Mouse (Mus musculus) gastrocnemius, postnatal 14 days (tissue): ENCODE measurements around the gene Des. TPM values are rescaled to one million over a fixed set of nuclear protein-coding genes. Genes with fewer than 3 reads are reported as not detected.

Experiments used
- DNase-seq: peaks from one replicate; pipeline ENCODE4 v3.0.0; 2021; ENCODE audit warnings: mixed read lengths
- intact Hi-C: fragments of 180-260 bp; cut with DNase I; formaldehyde crosslinking; loops from one replicate; pipeline ENCODE4 v1.15.1; 2025; ENCODE audit warnings: low total_unique reads
- total RNA-seq, 2 experiments: library from RNA; stranded (reverse); gene quantifications; 2 replicates each; pipeline ENCODE4 v1.2.3; 2021

Des gene
- total RNA-seq, 2 experiments from 2014 or later: 1,553 to 1,562 TPM

DNA sequence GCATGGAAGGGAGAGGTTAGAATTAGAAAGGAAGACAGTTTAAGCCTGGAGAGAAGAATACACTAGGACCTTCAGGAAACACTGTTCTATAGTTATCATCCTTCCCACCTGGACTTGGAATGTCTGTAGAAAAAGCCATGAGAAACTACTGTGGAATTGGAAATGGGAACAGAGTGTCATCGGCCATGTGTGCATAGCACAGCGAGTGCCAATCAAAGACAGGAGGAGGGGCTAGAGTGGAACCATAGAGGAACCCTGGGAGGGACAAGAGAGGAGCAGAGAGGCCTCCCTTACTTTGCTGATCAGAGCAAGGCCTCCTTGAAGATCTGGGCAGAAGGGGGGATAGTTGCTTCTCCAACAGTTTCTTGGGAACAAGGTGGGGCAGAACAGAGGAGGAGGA is 19.1 kb downstream of the Des start:
- intact Hi-C loops: no loop called here
- no peak for DNase-seq

DNA sequence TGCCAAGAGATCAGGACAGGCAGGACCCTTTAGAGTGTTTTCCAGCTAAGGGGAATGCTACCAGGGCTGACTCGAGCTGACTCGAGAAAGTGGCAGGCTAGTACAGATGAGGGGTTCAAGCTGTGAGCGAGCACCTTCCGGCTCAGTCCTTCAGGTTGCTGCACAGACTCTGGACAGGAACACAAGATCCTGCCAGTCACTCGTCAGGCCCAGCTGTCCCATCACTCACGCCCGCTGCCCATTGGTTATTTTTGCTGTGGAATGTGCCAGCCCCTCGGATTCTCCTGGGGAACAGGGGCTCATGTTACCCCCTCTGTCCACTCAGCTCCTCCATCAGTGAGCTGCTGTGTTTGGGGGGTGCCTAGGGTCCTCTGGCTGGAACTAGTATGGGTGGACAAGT is 19.8 kb downstream of the Des start:
- DNase-seq: peak; percentile 68
- intact Hi-C loops: no loop called here

DNA sequence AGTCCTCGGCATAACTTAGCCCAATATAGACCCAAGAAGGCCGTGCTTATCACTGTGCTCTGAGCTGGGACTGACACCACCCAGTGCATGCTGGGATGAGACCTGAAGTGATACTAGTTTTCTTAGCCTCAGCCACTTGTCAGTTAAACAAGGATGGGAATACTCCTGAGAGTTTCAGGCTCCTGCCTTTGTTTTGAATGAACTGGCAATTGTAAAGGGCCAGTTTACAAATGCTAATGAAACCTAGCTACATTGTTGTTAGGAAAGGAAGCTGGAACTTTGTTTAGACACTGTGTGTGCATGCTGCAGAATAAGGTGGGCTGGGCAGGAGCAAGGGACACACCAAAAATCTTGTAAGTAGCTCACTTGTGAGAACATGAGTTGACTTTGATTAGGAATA is 20.8 kb downstream of the Des start:
- intact Hi-C loops: no loop called here
- no peak for DNase-seq

DNA sequence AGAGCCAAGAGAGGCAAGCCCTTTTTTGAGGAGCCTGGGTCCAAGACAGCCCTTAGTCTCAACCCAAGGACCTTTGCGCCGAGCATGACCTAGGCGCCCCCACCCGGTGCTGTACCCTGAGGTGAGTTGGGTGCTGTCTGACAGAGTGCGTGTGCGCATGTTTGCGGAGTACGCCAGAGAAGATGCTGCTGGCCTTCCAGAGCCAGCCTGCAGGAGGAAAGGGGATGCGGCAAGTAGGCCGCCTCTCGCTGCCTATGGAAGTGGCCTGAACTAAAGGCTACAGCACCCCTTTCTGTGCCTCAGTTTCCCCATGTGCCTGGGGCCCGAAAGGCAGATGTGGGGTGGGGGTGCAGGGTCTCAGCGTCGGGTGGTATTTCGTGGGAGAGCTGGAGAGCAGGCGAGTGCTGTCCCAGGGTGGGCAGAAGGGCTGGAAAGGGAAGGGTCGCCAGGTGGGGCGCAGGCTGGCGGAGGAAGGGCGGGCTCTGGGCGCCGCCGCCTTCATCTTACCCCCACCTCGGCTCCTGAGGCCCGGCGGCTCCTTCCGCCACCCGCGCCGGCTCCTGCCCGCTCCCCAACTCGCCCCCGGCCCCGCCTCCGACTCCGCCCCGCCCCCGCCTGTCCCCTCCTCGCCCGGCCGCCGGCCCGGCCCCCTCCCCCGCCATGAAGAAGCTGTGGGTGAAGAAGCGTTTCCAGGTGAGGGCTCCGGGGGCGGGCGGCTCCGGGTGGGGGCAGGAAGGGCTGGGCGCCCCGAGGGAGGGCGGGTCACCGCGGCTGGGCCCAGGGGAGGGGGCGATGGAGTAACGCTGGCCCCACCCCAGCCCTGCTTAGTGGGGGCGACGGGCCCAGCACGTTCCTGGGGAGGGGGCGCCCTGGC is 21.6 kb downstream of the Des start:
- intact Hi-C loops: no loop called here
- DNase-seq: no peak

DNA sequence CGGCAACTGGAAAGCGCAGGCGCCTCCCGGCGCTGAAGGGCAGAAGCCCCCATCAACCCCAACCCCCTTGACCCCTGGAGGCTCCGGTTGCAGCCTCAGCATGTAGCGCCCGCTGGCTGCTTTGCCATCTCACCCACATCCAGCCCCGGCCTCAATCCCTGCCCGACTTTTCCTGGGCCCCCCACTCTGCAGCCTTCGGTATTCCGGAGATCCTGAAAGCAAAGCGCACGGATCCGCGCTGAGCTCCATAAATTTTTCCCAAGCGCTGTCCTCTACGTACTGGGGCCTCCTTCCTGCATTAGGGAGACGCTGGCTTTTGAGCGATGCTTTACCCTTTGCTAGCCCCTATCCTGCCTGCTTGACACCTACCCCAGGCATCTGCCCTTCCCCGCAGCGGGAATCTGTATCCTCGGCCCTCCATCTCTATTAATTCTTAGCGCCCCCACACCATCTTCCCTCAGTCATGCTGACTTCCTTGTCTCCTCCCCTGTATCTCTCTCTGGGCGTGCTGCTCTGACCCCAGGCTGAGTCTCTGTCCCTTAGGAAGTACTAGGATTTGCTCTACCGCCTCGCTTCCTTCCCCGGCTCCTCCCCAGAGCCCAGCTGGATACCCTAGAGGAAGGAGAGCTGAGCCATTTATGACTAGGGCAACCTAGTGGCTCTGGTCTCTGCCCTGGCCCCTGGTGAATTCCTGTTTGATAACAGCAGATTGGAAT is 22.4 kb downstream of the Des start:
- DNase-seq: no peak
- intact Hi-C loops: no loop called here

DNA sequence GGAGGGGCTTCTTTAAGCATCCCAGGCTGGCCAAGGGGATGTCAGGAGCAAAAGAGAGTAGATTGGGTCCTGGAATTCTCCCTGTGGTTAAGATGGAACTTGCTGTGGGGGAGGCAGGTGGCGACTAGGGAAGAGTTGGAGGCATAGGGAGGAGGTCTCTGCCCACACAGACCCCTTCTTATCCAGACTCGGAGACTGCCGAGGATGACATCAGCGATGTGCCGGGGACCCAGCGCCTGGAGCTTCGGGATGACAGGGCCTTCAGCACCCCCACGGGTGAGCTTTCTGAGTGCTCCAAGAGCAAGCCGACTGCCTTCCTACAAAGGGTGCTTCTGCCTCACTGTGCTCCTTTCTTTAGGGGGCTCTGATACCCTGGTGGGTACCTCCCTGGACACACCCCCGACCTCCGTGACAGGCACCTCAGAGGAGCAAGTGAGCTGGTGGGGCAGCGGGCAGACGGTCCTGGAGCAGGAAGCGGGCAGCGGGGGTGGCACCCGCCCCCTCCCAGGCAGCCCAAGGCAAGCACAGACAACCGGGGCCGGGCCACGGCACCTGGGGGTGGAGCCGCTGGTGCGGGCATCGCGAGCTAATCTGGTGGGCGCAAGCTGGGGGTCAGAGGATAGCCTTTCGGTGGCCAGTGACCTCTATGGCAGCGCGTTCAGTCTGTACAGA is 24.5 kb downstream of the Des start:
- no peak for DNase-seq
- intact Hi-C loops: no loop called here

DNA sequence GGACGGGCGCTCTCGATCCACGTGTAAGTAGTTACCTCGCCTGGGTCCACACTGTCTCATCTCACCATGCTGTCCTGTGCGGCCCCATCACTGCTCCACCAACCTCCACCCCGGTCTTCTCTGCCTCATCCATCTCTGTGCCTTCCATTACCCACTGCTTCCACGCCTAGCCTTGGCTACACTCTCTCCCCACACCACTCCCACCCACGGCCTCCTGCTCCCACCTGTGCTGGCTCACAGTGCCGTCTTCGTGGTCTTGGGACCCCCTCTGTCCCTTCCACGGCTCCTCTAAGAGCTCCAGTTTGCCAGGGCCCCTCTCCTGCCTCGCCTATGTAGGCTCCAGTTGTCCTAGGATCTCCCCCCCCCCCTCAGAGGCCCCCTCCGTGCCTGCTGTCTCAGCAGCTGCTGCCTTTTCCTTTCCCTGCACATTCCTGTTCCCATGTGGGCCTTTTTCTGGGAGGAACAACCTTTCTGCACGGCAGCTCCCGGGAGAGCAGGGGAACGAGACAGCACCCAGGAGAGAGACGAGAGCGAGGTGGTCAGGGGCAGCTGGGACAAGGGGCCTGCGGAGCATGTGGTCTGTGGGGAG is 25.1 kb downstream of the Des start:
- intact Hi-C loops: no loop called here
- DNase-seq: no peak

DNA sequence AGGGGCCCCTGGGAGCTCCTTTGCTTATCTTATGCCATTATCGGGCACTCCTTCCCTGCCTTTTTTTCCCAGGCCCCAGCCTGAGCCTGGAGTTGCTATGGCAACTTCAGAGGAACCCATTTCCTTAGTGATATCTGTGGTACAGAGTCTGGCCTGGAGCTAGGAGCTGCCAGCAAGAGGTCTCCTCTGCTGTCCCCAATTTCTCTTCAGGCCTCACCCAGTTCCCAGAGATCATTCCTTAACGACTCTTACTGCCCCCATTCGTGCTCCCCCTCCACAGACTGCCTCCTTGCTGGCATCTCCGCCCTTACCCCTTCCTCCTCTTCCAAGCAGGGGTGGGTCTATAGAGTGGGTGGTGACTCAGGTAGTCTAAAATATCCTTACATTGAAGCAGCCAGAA is 26.0 kb downstream of the Des start:
- DNase-seq: no peak
- intact Hi-C loops: no loop called here

DNA sequence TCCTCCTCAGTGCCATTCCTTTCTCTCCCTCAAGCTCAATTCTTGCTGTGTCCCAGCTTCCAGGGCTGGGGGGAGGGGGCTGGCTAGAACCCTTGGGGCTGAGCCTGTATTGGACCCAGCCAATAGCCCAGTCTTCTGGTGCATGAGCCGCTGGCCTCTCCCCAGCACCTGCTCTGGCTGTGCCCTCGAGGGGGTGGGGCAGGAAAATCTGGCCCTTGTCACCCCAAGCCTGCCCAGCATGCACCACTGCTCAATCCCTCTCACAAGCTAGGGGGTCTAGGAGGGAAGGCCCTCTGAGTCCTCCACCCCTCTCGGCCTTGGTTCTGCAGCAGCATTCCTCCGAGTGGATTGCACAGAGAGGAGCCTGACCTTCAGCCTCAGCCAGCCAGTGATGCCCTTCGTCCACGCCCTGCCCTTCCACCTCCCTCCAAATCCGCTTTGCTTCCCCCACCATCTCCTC is 27.4 kb downstream of the Des start:
- intact Hi-C loops: no loop called here
- DNase-seq: peak; percentile 66

DNA sequence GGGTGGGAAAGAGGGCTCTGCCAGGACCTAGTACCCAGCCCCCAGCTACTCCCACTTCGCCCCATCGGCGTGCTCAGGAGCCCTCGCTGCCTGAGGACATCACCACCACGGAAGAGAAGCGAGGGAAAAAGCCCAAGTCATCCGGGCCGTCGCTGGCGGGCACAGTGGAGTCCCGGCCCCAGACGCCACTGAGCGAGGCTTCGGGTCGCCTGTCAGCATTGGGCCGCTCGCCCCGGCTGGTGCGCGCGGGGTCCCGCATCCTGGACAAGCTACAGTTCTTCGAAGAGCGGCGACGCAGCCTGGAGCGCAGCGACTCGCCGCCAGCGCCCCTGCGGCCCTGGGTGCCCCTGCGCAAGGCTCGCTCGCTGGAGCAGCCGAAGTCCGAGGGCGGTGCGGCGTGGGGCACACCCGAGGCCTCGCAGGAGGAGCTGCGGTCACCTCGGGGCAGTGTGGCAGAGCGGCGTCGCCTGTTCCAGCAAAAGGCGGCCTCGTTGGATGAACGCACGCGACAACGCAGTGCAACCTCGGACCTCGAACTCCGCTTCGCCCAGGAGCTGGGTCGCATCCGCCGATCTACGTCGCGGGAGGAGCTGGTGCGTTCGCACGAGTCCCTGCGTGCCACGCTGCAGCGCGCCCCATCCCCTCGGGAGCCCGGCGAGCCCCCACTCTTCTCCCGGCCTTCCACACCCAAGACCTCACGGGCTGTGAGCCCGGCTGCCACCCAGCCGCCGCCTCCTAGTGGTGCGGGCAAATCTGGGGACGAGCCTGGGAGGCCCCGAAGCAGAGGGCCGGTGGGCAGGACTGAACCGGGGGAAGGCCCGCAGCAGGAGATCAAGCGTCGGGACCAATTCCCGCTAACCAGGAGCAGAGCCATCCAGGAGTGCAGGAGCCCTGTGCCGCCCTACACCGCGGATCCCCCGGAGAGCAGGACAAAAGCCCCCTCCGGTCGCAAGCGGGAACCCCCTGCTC is 28.1 kb downstream of the Des start:
- DNase-seq: no peak
- intact Hi-C loops: no loop called here

DNA sequence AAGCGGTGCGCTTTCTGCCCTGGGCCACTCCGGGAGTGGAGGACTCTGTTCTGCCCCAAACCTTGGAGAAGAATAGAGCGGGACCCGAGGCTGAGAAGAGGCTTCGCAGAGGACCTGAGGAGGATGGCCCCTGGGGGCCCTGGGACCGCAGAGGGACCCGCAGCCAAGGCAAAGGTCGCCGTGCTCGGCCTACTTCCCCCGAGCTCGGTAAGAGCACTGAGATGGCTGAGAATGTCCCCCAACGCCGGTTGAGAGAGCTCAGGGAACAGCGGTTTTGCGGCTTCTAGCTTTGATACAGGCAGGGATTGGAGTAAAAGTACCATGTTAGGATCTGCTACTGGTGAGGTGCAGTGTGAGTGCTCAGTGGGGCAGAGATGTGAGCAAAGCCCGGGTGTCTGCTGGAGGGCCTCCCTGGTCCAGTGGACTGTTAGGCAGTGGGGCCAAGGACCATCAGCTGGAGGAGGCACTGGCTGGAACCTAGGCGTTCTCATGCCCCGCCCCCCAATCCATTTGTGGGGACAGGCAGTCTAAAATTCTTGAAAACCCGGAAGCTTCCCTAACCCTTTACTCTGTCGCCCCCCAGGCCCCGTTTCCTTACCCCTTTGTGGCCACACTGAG is 28.9 kb downstream of the Des start:
- no peak for DNase-seq
- intact Hi-C loops: no loop called here

DNA sequence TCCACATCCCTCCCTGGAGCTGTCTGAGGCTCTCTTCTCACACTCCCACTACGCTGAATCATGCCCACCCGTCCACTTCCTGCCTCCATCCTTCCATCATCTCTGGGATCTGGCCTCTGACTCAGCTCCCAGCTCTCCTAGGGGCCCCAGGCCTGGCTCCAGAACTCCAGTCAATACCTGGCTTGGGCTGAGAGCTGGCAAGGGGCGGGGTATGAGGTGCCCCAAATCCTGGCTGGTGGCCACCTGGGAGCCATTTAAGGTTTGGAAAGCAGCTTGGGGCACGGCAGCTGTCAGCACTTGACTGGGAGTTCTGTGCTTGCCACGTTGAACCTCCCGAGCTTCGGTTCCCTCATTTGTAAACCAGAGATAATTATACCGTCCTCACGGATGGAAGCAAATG is 33.0 kb downstream of the Des start:
- DNase-seq: peak; percentile 88
- intact Hi-C loops: no loop called here

DNA sequence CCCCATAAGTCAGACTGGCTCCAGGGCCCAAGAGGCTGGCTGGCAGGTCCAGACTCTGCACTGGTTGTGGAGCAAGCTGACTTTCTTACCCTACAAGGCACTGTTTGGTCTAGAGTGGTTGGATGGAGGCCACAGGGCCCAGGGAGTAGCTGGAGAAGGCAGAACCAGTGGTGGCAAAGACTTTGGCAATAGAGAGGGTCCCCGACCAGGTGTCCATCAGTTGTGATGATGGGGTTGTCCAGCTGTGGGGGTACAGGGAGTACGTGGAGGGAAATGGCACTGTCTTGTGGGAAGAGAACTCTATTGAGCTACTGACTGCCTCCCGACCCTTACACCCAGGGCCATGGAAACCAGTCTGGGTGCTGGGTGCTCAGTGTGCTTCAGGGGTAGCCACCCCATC is 33.7 kb downstream of the Des start:
- intact Hi-C loops: no loop called here
- DNase-seq: no peak

DNA sequence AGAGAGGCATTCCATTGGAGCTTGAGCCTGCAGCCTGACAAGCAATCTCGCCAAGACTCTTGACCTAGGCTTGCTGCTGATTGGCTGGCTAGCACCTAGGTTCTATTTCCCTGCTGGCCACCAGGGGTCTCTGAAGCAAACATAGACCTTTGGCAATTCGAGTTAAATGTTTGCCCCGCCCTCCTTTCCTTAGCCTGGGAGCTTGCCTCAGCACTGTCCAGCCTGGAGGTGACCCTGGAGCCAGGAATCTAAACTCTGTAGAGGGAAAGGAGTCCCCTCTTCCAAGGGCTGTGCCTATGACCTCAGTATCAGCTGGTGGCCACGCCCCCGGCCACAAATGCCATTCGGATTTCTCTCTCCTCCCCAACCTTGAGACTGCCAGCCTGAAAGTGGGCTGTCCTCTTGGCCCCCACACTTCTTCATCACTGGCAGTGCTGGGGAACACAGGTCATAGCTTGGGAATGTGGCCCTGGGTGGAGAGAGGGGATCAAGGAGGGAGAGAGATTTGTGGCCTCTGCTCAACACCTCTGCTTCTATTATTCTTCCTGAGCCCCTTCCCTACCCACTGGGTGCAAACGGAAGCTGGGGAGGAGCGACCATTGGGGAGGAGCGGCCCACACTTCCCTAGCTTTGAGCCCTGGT is 38.8 kb downstream of the Des start:
- intact Hi-C loops: no loop called here
- peak; percentile 83 for DNase-seq

DNA sequence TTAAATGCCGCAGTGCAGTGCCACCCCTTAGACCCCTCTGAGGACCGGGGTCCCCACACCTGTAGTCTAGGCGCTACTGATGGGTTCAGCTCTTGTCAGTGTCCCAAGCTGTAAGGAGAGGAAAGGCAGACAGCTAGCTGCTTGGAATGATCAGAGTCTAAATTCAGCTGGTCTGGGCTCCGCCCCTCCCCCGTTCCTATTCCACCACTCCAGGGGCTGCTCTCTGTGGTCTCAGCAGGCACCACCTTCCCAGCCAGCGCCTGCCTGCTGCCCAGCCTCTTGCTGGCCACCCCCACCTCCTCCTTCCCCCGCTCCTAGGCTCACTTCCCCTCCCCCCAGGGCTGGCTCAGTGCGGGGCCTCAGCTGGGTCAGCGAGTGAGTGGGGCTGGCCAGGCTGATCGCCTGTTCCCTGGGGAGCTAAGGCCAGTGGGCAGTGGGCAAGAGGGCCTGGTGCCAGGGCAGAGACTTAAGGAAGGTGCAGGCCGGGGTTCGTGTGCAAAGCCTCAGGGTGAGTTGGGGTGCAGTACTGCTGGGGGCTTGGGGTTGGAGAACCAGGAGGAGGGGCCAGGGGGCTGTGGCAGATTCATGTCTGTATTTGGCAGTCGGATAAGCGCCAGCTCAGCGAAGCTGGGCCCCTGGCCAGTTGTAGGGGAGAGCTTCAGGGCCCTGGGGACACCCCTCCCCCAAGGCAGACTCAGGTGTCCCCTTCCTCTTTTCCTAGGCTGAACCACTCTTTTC is 39.8 kb downstream of the Des start:
- intact Hi-C loops: no loop called here
- DNase-seq: peak; percentile 85

DNA sequence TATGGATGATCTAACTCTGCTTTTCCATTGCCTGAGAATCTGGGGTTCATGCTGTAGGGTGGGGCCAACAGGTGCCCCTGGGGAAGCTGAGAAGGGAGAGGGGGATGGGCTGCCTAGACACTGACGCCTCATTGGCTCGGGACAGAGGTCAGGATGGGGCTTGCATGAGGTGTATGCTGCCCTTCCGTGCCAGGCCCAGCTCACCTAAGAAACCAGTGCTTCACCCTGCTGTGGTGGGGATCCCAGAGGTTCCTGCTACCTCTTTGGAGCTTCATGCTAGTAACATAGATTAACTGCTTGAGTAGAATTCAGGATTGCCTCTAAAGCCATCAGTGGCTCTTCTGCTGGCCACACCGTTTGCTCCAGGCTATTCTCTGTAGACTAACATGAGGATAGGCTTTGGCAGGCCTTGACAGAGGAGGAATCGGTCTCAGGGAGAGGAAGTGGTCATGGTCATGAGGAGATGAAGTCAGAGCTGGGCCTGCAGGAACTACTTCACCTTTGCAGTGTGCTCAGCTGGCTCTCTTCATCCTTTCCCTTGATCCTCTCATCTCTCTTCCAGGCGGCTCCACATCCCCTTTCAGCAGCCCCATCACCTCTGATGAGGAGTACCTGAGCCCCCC is 40.5 kb downstream of the Des start:
- DNase-seq: peak; percentile 49
- intact Hi-C loops: no loop called here

DNA sequence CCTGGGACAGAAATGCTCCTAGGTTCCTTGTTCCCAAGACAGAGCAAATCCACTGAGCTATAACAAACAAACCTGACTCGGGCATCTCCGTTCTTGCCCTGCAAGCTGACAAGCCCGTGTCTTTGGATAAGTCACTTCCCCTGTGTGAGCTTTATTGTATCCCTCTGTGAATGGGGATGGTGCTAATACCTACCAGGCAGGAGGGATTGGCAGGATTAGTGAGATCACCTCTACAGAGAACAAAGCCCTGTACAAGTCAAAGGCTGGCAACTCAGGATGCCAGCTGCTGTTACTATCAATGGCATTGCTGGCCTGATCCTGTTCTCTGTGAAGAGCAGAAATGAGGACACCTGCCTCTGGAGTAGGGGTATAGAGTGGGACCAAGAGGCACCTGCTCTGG is 45.4 kb downstream of the Des start:
- intact Hi-C loops: no loop called here
- no peak for DNase-seq
